Mouse (Mus musculus): ENCODE measurements around the gene Cntnap1. TPM values are rescaled to one million over a fixed set of nuclear protein-coding genes. Genes with fewer than 3 reads are reported as not detected.
A peak's percentile ranks its signal among the peaks of the same experiment; 100 is the strongest.

Cntnap1 gene
- polyA plus RNA-seq, 1 experiment from 2014 or later, result 1.1 TPM

- 87% methylated on average over 2 of the region's 2 CpGs for WGBS
- H3K4me3 ChIP-seq (ENCODE audit: control insufficient read depth in 1 of 2, insufficient read depth in 1 of 2, low read depth in 1 of 2, low read length in 2 of 2), result no peak overlapping the region
- H3K36me3 ChIP-seq (ENCODE audit: control insufficient read depth, insufficient read depth, low read length), result peaks cover 9% of the 10 kb centered on the region
- H3K27me3 ChIP-seq (ENCODE audit: control insufficient read depth, insufficient read depth, low read length), result no peaks in the 10 kb centered on the region
- peak overlapping the region in 1 of 2 experiments; percentile 79; a peak in 2 of 4 replicates for H3K27ac ChIP-seq (replicated peaks in 1 of 2; ENCODE audit: control insufficient read depth in 1 of 2, insufficient read depth in 1 of 2, low read depth in 2 of 2, low read length in 2 of 2)
- no peak overlapping the region for H3K4me2 ChIP-seq (ENCODE audit: low read length)
- H3K4me1 ChIP-seq (ENCODE audit: control insufficient read depth in 2 of 2, insufficient read depth in 2 of 2, low read length in 2 of 2), result peaks cover 13 to 19% of the 10 kb centered on the region in 2 experiments; a peak in 3 of 4 replicates
- H3K9me3 ChIP-seq (ENCODE audit: control insufficient read depth, low read length), result no peaks in the 10 kb centered on the region
- no peak overlapping the region for H3K9ac ChIP-seq (ENCODE audit: low read length)
- no peak for ATAC-seq (ENCODE audit: insufficient number of reproducible peaks, insufficient read depth, low FRiP score, low read depth)
These were observed 39.1 kb upstream of the Cntnap1 start for GRCm38 (mm10) chr11:101131187-101131586.

DNA sequence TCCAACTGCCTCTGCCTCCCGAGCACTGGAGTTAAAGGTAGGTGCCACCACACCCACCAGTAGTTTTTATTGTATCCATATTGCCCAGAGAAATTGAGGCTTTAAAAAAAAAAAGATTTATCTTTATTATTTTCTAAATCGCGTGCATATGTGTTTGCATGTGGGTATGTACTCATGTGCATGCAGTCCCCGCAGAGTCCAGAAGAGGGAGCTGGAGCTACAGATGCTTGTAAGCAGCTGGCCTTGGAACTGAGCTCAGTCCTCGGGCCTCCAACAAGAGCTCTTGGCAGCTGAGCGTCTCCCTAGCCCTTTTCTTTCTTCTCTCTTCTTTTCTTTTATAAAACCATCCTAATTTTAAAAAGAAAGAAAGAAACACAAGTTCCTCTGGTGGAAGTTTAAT is 38.6 kb upstream of the Cntnap1 start:
- Histone ChIP-seq H3K27me3 (ENCODE audit: control insufficient read depth, insufficient read depth, low read length) (no peaks in the 10 kb centered on the region), H3K4me1 (ENCODE audit: control insufficient read depth in 2 of 2, insufficient read depth in 2 of 2, low read length in 2 of 2) (peaks cover 13 to 19% of the 10 kb centered on the region in 2 experiments; a peak in 3 of 4 replicates), H3K9me3 (ENCODE audit: control insufficient read depth, low read length) (no peaks in the 10 kb centered on the region), H3K36me3 (ENCODE audit: control insufficient read depth, insufficient read depth, low read length) (peaks cover 4% of the 10 kb centered on the region), H3K9ac (ENCODE audit: low read length) (no peak overlapping the region), H3K4me3 (ENCODE audit: control insufficient read depth in 1 of 2, insufficient read depth in 1 of 2, low read depth in 1 of 2, low read length in 2 of 2) (no peak overlapping the region), H3K27ac (replicated peaks in 1 of 2; ENCODE audit: control insufficient read depth in 1 of 2, insufficient read depth in 1 of 2, low read depth in 2 of 2, low read length in 2 of 2) (no peak overlapping the region), H3K4me2 (ENCODE audit: low read length) (no peak overlapping the region)
- ATAC-seq (ENCODE audit: insufficient number of reproducible peaks, insufficient read depth, low FRiP score, low read depth), result no peak
- 83% methylated on average over 6 of the region's 6 CpGs for WGBS

DNA sequence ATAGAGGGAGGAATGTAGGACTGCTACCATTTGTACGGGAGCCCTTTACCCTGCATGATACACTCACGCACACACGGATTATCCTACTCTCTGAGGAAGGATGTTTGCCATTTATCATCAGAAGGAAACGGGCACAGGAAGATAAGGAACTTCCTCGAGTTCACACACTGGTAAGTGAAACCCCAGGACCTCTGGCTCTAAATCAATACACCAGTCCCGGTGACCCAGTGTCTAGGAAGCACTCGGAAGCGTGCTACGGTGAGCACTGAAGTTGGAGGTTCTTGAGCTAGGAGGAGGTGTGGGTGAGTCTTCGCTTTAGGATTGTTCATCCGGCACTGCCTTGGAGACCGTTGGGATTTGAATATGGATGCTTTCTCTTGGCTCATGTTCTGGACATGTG is 37.3 kb upstream of the Cntnap1 start:
- ATAC-seq (ENCODE audit: insufficient number of reproducible peaks, insufficient read depth, low FRiP score, low read depth), result no peak
- Histone ChIP-seq H3K4me1 (ENCODE audit: control insufficient read depth in 2 of 2, insufficient read depth in 2 of 2, low read length in 2 of 2) (peaks cover 13 to 19% of the 10 kb centered on the region in 2 experiments; a peak in 3 of 4 replicates), H3K27me3 (ENCODE audit: control insufficient read depth, insufficient read depth, low read length) (no peaks in the 10 kb centered on the region), H3K36me3 (ENCODE audit: control insufficient read depth, insufficient read depth, low read length) (no peaks in the 10 kb centered on the region), H3K9ac (ENCODE audit: low read length) (no peak overlapping the region), H3K4me2 (ENCODE audit: low read length) (no peak overlapping the region), H3K27ac (replicated peaks in 1 of 2; ENCODE audit: control insufficient read depth in 1 of 2, insufficient read depth in 1 of 2, low read depth in 2 of 2, low read length in 2 of 2) (no peak overlapping the region), H3K4me3 (ENCODE audit: control insufficient read depth in 1 of 2, insufficient read depth in 1 of 2, low read depth in 1 of 2, low read length in 2 of 2) (no peak overlapping the region), H3K9me3 (ENCODE audit: control insufficient read depth, low read length) (no peaks in the 10 kb centered on the region)
- 49% methylated on average over 12 of the region's 12 CpGs for WGBS

DNA sequence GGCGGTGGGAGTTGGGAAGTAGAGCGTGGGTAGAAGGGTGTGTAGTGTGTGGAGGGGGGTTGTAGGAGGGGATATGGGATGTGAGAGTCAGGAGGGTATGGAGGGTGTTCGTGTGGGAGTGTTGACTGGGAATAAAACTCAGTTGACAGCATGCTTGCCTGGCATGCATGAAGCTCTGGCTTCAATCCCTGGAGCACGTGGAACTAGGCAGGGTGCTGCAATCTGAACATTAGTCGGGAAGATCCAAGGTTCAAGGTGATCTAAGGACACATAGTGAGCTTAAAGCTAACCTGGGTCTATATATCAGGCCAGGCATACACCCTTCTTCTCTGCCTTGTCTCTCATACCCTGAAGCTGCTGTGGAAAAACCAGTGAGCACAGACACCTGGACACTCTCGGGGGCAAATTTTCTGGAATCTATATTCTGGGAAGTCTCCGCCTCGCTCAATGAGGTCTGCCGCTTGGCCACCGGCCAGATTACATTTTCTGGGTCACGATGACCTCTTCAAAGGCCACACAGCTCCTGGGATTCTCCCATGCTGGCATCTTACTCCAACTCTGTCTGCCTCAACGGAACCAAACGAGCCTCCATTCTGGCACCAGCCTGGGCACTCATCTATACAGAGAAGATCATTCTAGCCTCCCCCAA is 36.0 kb upstream of the Cntnap1 start:
- peak overlapping the region; percentile 14; the same call in 1 of the 2 replicates for H3K9ac ChIP-seq (ENCODE audit: low read length)
- no peaks in the 10 kb centered on the region for H3K9me3 ChIP-seq (ENCODE audit: control insufficient read depth, low read length)
- H3K27me3 ChIP-seq (ENCODE audit: control insufficient read depth, insufficient read depth, low read length), result no peaks in the 10 kb centered on the region
- H3K4me3 ChIP-seq (ENCODE audit: control insufficient read depth in 1 of 2, insufficient read depth in 1 of 2, low read depth in 1 of 2, low read length in 2 of 2), result no peak overlapping the region
- no peak for ATAC-seq (ENCODE audit: insufficient number of reproducible peaks, insufficient read depth, low FRiP score, low read depth)
- H3K4me1 ChIP-seq (ENCODE audit: control insufficient read depth in 2 of 2, insufficient read depth in 2 of 2, low read length in 2 of 2), result peaks cover 17 to 23% of the 10 kb centered on the region in 2 experiments; a peak in 3 of 4 replicates
- 54% methylated on average over 13 of the region's 13 CpGs for WGBS
- H3K27ac ChIP-seq (replicated peaks in 1 of 2; ENCODE audit: control insufficient read depth in 1 of 2, insufficient read depth in 1 of 2, low read depth in 2 of 2, low read length in 2 of 2), result no peak overlapping the region
- no peaks in the 10 kb centered on the region for H3K36me3 ChIP-seq (ENCODE audit: control insufficient read depth, insufficient read depth, low read length)
- no peak overlapping the region for H3K4me2 ChIP-seq (ENCODE audit: low read length)

GRCm38 (mm10) chr11:101137000-101137399 is 33.3 kb upstream of the Cntnap1 start:
- Histone ChIP-seq H3K27me3 (ENCODE audit: control insufficient read depth, insufficient read depth, low read length) (no peaks in the 10 kb centered on the region), H3K36me3 (ENCODE audit: control insufficient read depth, insufficient read depth, low read length) (no peaks in the 10 kb centered on the region), H3K9me3 (ENCODE audit: control insufficient read depth, low read length) (no peaks in the 10 kb centered on the region), H3K4me1 (ENCODE audit: control insufficient read depth in 2 of 2, insufficient read depth in 2 of 2, low read length in 2 of 2) (peaks cover 17 to 19% of the 10 kb centered on the region in 2 experiments), H3K4me2 (ENCODE audit: low read length) (no peak overlapping the region), H3K9ac (ENCODE audit: low read length) (no peak overlapping the region), H3K27ac (replicated peaks in 1 of 2; ENCODE audit: control insufficient read depth in 1 of 2, insufficient read depth in 1 of 2, low read depth in 2 of 2, low read length in 2 of 2) (no peak overlapping the region), H3K4me3 (ENCODE audit: control insufficient read depth in 1 of 2, insufficient read depth in 1 of 2, low read depth in 1 of 2, low read length in 2 of 2) (no peak overlapping the region)
- 70% methylated on average over 7 of the region's 7 CpGs for WGBS
- no peak for ATAC-seq (ENCODE audit: insufficient number of reproducible peaks, insufficient read depth, low FRiP score, low read depth)

DNA sequence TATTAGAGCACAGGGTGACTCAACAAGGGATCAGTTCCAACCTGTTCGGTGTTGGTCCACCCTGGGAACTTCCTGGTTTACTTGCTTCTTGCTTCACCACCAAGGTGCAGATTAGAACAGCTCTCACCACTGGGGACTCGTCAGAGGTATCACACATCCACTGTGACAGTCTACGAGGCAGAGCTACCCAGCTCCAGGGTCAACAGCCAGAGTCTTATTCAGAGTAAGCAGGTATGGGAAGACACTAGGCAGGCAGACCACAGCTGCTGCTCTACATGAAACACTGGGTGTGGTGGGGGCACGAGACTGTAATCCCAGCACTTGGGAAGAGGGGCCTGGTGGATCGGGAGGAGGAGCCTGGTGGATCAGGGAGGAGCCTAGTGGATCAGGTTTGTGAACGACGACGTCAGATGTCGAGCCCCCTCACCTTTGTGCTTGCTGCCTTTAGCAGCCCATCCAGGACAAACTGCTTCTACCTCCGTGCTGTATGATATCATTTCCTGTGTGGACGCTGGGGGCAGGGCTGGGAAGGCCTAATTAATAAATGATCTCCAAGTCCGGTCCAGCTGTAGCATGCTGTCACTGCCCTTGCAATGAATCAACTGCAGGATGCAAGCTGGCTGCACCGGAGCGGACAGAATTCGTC is 31.7 kb upstream of the Cntnap1 start:
- Histone ChIP-seq H3K9me3 (ENCODE audit: control insufficient read depth, low read length) (no peaks in the 10 kb centered on the region), H3K4me1 (ENCODE audit: control insufficient read depth in 2 of 2, insufficient read depth in 2 of 2, low read length in 2 of 2) (peaks cover 17 to 21% of the 10 kb centered on the region in 2 experiments), H3K27ac (replicated peaks in 1 of 2; ENCODE audit: control insufficient read depth in 1 of 2, insufficient read depth in 1 of 2, low read depth in 2 of 2, low read length in 2 of 2) (no peak overlapping the region), H3K36me3 (ENCODE audit: control insufficient read depth, insufficient read depth, low read length) (no peaks in the 10 kb centered on the region), H3K27me3 (ENCODE audit: control insufficient read depth, insufficient read depth, low read length) (no peaks in the 10 kb centered on the region), H3K4me2 (ENCODE audit: low read length) (peak overlapping the region; percentile 34), H3K9ac (ENCODE audit: low read length) (peak overlapping the region; percentile 31; the same call in 1 of the 2 replicates), H3K4me3 (ENCODE audit: control insufficient read depth in 1 of 2, insufficient read depth in 1 of 2, low read depth in 1 of 2, low read length in 2 of 2) (no peak overlapping the region)
- 0 out of 2 replicates have a peak, but pooled peaks have one; percentile 27 for ATAC-seq (ENCODE audit: insufficient number of reproducible peaks, insufficient read depth, low FRiP score, low read depth)
- WGBS, result 36% methylated on average over 15 of the region's 15 CpGs

- Histone ChIP-seq H3K4me1 (ENCODE audit: control insufficient read depth in 2 of 2, insufficient read depth in 2 of 2, low read length in 2 of 2) (peaks cover 14 to 23% of the 10 kb centered on the region in 2 experiments), H3K4me3 (ENCODE audit: control insufficient read depth in 1 of 2, insufficient read depth in 1 of 2, low read depth in 1 of 2, low read length in 2 of 2) (peak overlapping the region; percentile 32 to 39), H3K27me3 (ENCODE audit: control insufficient read depth, insufficient read depth, low read length) (no peaks in the 10 kb centered on the region), H3K27ac (replicated peaks in 1 of 2; ENCODE audit: control insufficient read depth in 1 of 2, insufficient read depth in 1 of 2, low read depth in 2 of 2, low read length in 2 of 2) (peak overlapping the region; percentile 83 to 84), H3K9ac (ENCODE audit: low read length) (peak overlapping the region; percentile 65), H3K4me2 (ENCODE audit: low read length) (peak overlapping the region; percentile 61), H3K9me3 (ENCODE audit: control insufficient read depth, low read length) (no peaks in the 10 kb centered on the region), H3K36me3 (ENCODE audit: control insufficient read depth, insufficient read depth, low read length) (no peaks in the 10 kb centered on the region)
- WGBS, result 20% methylated on average over 27 of the region's 27 CpGs
- ATAC-seq (ENCODE audit: insufficient number of reproducible peaks, insufficient read depth, low FRiP score, low read depth), result peak; percentile 71; the same call in 1 of the 2 replicates
These were observed 30.0 kb upstream of the Cntnap1 start for GRCm38 (mm10) chr11:101140164-101140819.
